In genomic region chr15:86117115-86118100, GRCm38 (mm10) we compare ENCODE assay signal across 12 mouse cellular contexts. TPM values are rescaled to one million over a fixed set of nuclear protein-coding genes. Genes with fewer than 3 reads are reported as not detected.
A peak's percentile ranks its signal among the peaks of the same experiment; 100 is the strongest.
DNase-seq lines count a peak whose midpoint lies in the region; ATAC-seq and TF ChIP-seq lines count a peak whose summit lies in the region.
"Had no signal": no experiment of that assay in that cellular context is flagged by ENCODE, and none has a peak within 500 bp of the region (broad histone marks: within the 10 kb centered on the region; RNA-seq: fewer than 3 reads in every experiment).

No protein-coding gene starts in this region.

- no peak for TF ChIP-seq POLR2A in liver, adult 2 months (IDR thresholded peaks at IDR 0.05; ENCODE audit: extremely low read depth, insufficient read depth, low read length)

- no peak overlapping the region for H3K4me3 ChIP-seq in heart, embryonic 10.5 days
- H3K4me3 ChIP-seq in liver, adult 2 months (ENCODE audit: insufficient read depth, low read depth, low read length) = no peak overlapping the region
- H3K4me3 ChIP-seq in liver, postnatal 0 days (ENCODE audit: low read depth, low read length) = no peak overlapping the region
- no peak overlapping the region for H3K4me3 ChIP-seq in midbrain, embryonic 16.5 days (ENCODE audit: low read depth, low read length)
- H3K4me3 ChIP-seq: embryonic facial prominence, embryonic 12.5 days; limb, embryonic 10.5 days; myocyte had no signal

- intact Hi-C loops in heart, postnatal 25 days (cut with DNase I) = no loop called here

- TF ChIP-seq EP300 in liver, postnatal 0 days (IDR thresholded peaks at IDR 0.05; ENCODE audit: low read depth) = no peak

- no peak for ATAC-seq in liver, postnatal 0 days
- ATAC-seq in midbrain, embryonic 16.5 days = no peak

- no peaks in the 10 kb centered on the region for H3K79me2 ChIP-seq in liver, adult 2 months (ENCODE audit: control insufficient read depth, insufficient read depth, low read length)

- DNase-seq in heart, embryonic 10.5 days (ENCODE audit: low spot score) = no peak
- no peak for DNase-seq in heart, postnatal 25 days (ENCODE audit: low spot score)
- DNase-seq in liver, adult 2 months (ENCODE audit: extremely low read depth, low read depth, low spot score) = peak; percentile 85
- no peak for DNase-seq in liver, postnatal 0 days
- DNase-seq in cerebellum, adult 9-10 months = peak; percentile 72
- DNase-seq in layer of hippocampus, adult 11-12 months (ENCODE audit: low spot score) = no peak
- DNase-seq in right cerebral cortex, postnatal 36 days (ENCODE audit: low spot score in 2 of 2) = no peak

- H3K36me3 ChIP-seq in heart, embryonic 10.5 days = peaks cover 28% of the 10 kb centered on the region
- no peaks in the 10 kb centered on the region for H3K36me3 ChIP-seq in liver, adult 2 months (ENCODE audit: control insufficient read depth, insufficient read depth, low read length)
- peaks cover 21% of the 10 kb centered on the region; the same call in 1 of the 2 replicates for H3K36me3 ChIP-seq in liver, postnatal 0 days (replicated peaks; ENCODE audit: insufficient read depth, low read length)
- H3K36me3 ChIP-seq in midbrain, embryonic 16.5 days (ENCODE audit: control insufficient read depth, insufficient read depth, low read length) = peaks cover 8% of the 10 kb centered on the region

- no peak overlapping the region for H3K4me2 ChIP-seq in liver, postnatal 0 days (ENCODE audit: low read depth, low read length)
- H3K4me2 ChIP-seq in midbrain, embryonic 16.5 days (ENCODE audit: low read length) = no peak overlapping the region
- H3K4me2 ChIP-seq: embryonic facial prominence, embryonic 12.5 days had no signal

- peak overlapping the region; percentile 65 for H3K27ac ChIP-seq in heart, embryonic 10.5 days
- no peak overlapping the region for H3K27ac ChIP-seq in liver, adult 2 months (replicated peaks; ENCODE audit: insufficient read depth, low read depth, low read length)
- no peak overlapping the region for H3K27ac ChIP-seq in liver, postnatal 0 days (ENCODE audit: low read depth)
- H3K27ac ChIP-seq in midbrain, embryonic 16.5 days (ENCODE audit: low read length) = peak overlapping the region; percentile 29; the same call in 1 of the 2 replicates
- H3K27ac ChIP-seq: embryonic facial prominence, embryonic 12.5 days; kidney, postnatal 0 days; limb, embryonic 10.5 days had no signal

- H3K9me3 ChIP-seq in heart, embryonic 10.5 days = no peaks in the 10 kb centered on the region
- no peaks in the 10 kb centered on the region for H3K9me3 ChIP-seq in liver, postnatal 0 days (ENCODE audit: low read length)
- no peaks in the 10 kb centered on the region for H3K9me3 ChIP-seq in midbrain, embryonic 16.5 days (replicated peaks; ENCODE audit: control insufficient read depth, low read length, poor library complexity, severe bottlenecking)
- H3K9me3 ChIP-seq: embryonic facial prominence, embryonic 12.5 days; limb, embryonic 10.5 days had no signal

- H3K9ac ChIP-seq in liver, adult 2 months (ENCODE audit: low read depth, low read length) = no peak overlapping the region
- no peak overlapping the region for H3K9ac ChIP-seq in liver, postnatal 0 days (replicated peaks)
- no peak overlapping the region for H3K9ac ChIP-seq in midbrain, embryonic 16.5 days (ENCODE audit: low read depth, low read length)
- H3K9ac ChIP-seq: embryonic facial prominence, embryonic 12.5 days had no signal

- H3K4me1 ChIP-seq in heart, embryonic 10.5 days = peaks cover 53% of the 10 kb centered on the region
- H3K4me1 ChIP-seq in liver, adult 2 months (ENCODE audit: control insufficient read depth, insufficient read depth, low read length) = peaks cover 4% of the 10 kb centered on the region; the same call in 1 of the 2 replicates
- H3K4me1 ChIP-seq in liver, postnatal 0 days (ENCODE audit: insufficient read depth) = peaks cover 19% of the 10 kb centered on the region
- peaks cover 18% of the 10 kb centered on the region for H3K4me1 ChIP-seq in midbrain, embryonic 16.5 days (ENCODE audit: control insufficient read depth, insufficient read depth, low read length)

- TF ChIP-seq CTCF in liver, adult 2 months (IDR thresholded peaks at IDR 0.05; ENCODE audit: low read depth, low read length) = no peak
- no peak for TF ChIP-seq CTCF in liver, postnatal 0 days (IDR thresholded peaks at IDR 0.05; ENCODE audit: low read depth)

- 48% methylated on average over 15 of the region's 15 CpGs for WGBS in heart, embryonic 10.5 days
- 56% methylated on average over 15 of the region's 15 CpGs for WGBS in liver, adult 2 months
- 81% methylated on average over 14 of the region's 15 CpGs for WGBS in liver, postnatal 0 days (ENCODE audit: insufficient replicate concordance)
- 60% methylated on average over 15 of the region's 15 CpGs for WGBS in midbrain, embryonic 16.5 days

- 0 out of 2 replicates have a peak, but pooled peaks cover 5% of the 10 kb centered on the region for H3K27me3 ChIP-seq in heart, embryonic 10.5 days (ENCODE audit: insufficient read depth, poor library complexity, severe bottlenecking)
- no peaks in the 10 kb centered on the region for H3K27me3 ChIP-seq in liver, adult 2 months (ENCODE audit: control insufficient read depth, insufficient read depth, low read length)
- no peaks in the 10 kb centered on the region for H3K27me3 ChIP-seq in liver, postnatal 0 days (ENCODE audit: insufficient read depth, low read length)
- H3K27me3 ChIP-seq in midbrain, embryonic 16.5 days (ENCODE audit: control insufficient read depth, insufficient read depth, low read depth, low read length) = no peaks in the 10 kb centered on the region
- H3K27me3 ChIP-seq: embryonic facial prominence, embryonic 12.5 days had no signal

RNA-seq across cellular contexts. Expression of gene Gramd4, which starts 59.9 kb away (rescaled TPM):
- 9.6 and 11.6 TPM in 2 replicates for polyA plus RNA-seq in heart, embryonic 10.5 days (2016; fragmentation: Nextera tagmentation; extraction: Ambion mirVana)
- total RNA-seq in heart, postnatal 25 days (2021) = 10 to 100 TPM; 30.4 to 34.7 TPM
- total RNA-seq in liver, adult 2 months (2014; rRNA removed) = 2.4 and 3.8 TPM in 2 replicates
- polyA plus RNA-seq in liver, adult 2 months (2012; rRNA removed) = 5.6 and 6.0 TPM in 2 replicates
- 3.2 and 3.7 TPM in 2 replicates for polyA plus RNA-seq in liver, postnatal 0 days (2015; fragmentation: Nextera tagmentation; extraction: Ambion mirVana)
- 36.0 and 36.7 TPM in 2 replicates for polyA plus RNA-seq in midbrain, embryonic 16.5 days (2015; fragmentation: Nextera tagmentation; extraction: Ambion mirVana)

Comparison
In these comparisons a context has a peak if more than half of its experiments do, and no peak if none do; other contexts are left out.
1. DNase-seq: peak in liver, adult 2 months (single experiment) and cerebellum, adult 9-10 months (single experiment); none in heart, embryonic 10.5 days (single experiment), heart, postnatal 25 days (single experiment), liver, postnatal 0 days (single experiment), layer of hippocampus, adult 11-12 months (single experiment) and right cerebral cortex, postnatal 36 days (0 of 2).
2. H3K27ac ChIP-seq: peak in heart, embryonic 10.5 days (single experiment) and midbrain, embryonic 16.5 days (single experiment); none in liver, adult 2 months (single experiment) and liver, postnatal 0 days (single experiment).